ENCODE assay signal across 22 mouse cellular contexts in the genomic region with DNA sequence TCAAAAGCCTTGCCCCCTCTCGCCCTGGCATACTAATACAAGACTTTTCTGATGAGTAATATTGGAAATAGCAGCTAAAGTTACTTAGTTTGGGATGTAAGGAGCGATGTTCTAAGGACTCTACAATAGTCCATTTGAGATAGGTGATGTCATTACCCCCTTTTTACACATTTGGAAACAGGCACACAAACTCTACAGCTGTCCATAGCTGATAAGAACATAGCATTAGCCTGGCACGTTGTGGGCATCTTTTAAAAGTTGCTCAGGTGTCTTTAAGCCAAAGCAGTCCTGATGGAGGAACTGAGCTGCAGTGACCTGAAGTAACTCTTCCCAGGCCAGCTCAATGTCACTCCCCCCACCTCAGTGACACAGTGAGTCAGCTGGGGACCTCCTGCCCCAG. TPM values are rescaled to one million over a fixed set of nuclear protein-coding genes. Genes with fewer than 3 reads are reported as not detected.
"Had no signal": no experiment of that assay in that cellular context is flagged by ENCODE, and none has a peak within 500 bp of the region (broad histone marks: within the 10 kb centered on the region; RNA-seq: fewer than 3 reads in every experiment).

No protein-coding gene starts in this region.

- H3K9ac ChIP-seq: liver, embryonic 13.5 days; lung, embryonic 15.5 days; midbrain, embryonic 12.5 days; midbrain, embryonic 15.5 days; neural tube, embryonic 13.5 days; stomach, embryonic 15.5 days had no signal

- ATAC-seq: intestine, embryonic 16.5 days; midbrain, embryonic 15.5 days had no signal

- H3K36me3 ChIP-seq: midbrain, embryonic 15.5 days had no signal

- H3K4me1 ChIP-seq: lung, embryonic 15.5 days; midbrain, embryonic 12.5 days; midbrain, embryonic 15.5 days; neural tube, embryonic 13.5 days had no signal

- H3K9me3 ChIP-seq: liver, embryonic 13.5 days; lung, embryonic 15.5 days; midbrain, embryonic 12.5 days; midbrain, embryonic 15.5 days; neural tube, embryonic 13.5 days; stomach, embryonic 15.5 days had no signal

- DNase-seq: kidney, adult 18-20 months; kidney, adult 9 months; kidney, postnatal 14 days; kidney, postnatal 4 days; liver, embryonic 13.5 days; lung, adult 18-20 months; lung, postnatal 10 days; lung, postnatal 36 days; retina, postnatal 1 day; right cerebral cortex, postnatal 25 days; spleen, adult 18-20 months; thymus, adult 18-20 months; thymus, postnatal 14 days; thymus, postnatal 4 days had no signal

- H3K27ac ChIP-seq: liver, embryonic 13.5 days; lung, embryonic 15.5 days; midbrain, embryonic 12.5 days; midbrain, embryonic 15.5 days; neural tube, embryonic 13.5 days; stomach, embryonic 15.5 days had no signal

- H3K27me3 ChIP-seq: liver, embryonic 13.5 days; lung, embryonic 15.5 days; midbrain, embryonic 12.5 days; midbrain, embryonic 15.5 days; neural tube, embryonic 13.5 days; stomach, embryonic 15.5 days had no signal

- H3K4me3 ChIP-seq: liver, embryonic 13.5 days; lung, embryonic 15.5 days; midbrain, embryonic 12.5 days; midbrain, embryonic 15.5 days; neural tube, embryonic 13.5 days; stomach, embryonic 15.5 days had no signal

- H3K4me2 ChIP-seq: liver, embryonic 13.5 days; lung, embryonic 15.5 days; midbrain, embryonic 12.5 days; midbrain, embryonic 15.5 days; neural tube, embryonic 13.5 days; stomach, embryonic 15.5 days had no signal

RNA-seq across cellular contexts. Expression of gene Hp, which starts 12.4 kb away (rescaled TPM):
- total RNA-seq: layer of hippocampus, adult 18-20 months; layer of hippocampus, postnatal 14 days had no signal

RNA-seq across cellular contexts. Expression of gene Pkd1l3, which starts 22.9 kb away (rescaled TPM):
- polyA plus RNA-seq: neural tube, embryonic 13.5 days had no signal
